Mouse (Mus musculus) brain, embryonic 14.5 days (tissue): ENCODE results near the gene Eps8.

Experiments used
- CTCF ChIP-seq: fragments of 200-500 bp; IDR thresholded peaks from 2 replicates; pipeline ENCODE4 v1.5.1; 2012; ENCODE audit warnings: inconsistent platforms, mild to moderate bottlenecking, moderate library complexity, borderline replicate concordance; ENCODE audit not compliant: insufficient read depth, insufficient read length; ENCODE audit errors: extremely low read depth
- POLR2A ChIP-seq: fragments of 200-500 bp; IDR thresholded peaks from 2 replicates; pipeline ENCODE4 v1.6.1; 2012; ENCODE audit warnings: mild to moderate bottlenecking, inconsistent platforms, borderline replicate concordance; ENCODE audit not compliant: poor library complexity, insufficient read depth, insufficient read length, severe bottlenecking; ENCODE audit errors: extremely low read depth

GRCm38 (mm10) chr6:137539219-137539618, 115.5 kb downstream of the Eps8 start:
- TF ChIP-seq POLR2A (no peak), CTCF (no peak)
